Mouse (Mus musculus) E14TG2a.4 (cell line): ENCODE measurements around the gene 0610040J01Rik.

ENCODE experiments used
- CTCF ChIP-seq: conservative IDR thresholded peaks from 2 replicates; pipeline ENCODE4 v1.5.1; 2014; ENCODE audit warnings: low read length
- NANOG ChIP-seq: IDR thresholded peaks from 2 replicates; pipeline ENCODE4 v1.6.1; 2014; ENCODE audit warnings: borderline replicate concordance, low read length, mixed read lengths
- POU5F1 ChIP-seq: IDR thresholded peaks from 2 replicates; pipeline ENCODE4 v1.6.1; 2014; ENCODE audit warnings: low read length, borderline replicate concordance

DNA sequence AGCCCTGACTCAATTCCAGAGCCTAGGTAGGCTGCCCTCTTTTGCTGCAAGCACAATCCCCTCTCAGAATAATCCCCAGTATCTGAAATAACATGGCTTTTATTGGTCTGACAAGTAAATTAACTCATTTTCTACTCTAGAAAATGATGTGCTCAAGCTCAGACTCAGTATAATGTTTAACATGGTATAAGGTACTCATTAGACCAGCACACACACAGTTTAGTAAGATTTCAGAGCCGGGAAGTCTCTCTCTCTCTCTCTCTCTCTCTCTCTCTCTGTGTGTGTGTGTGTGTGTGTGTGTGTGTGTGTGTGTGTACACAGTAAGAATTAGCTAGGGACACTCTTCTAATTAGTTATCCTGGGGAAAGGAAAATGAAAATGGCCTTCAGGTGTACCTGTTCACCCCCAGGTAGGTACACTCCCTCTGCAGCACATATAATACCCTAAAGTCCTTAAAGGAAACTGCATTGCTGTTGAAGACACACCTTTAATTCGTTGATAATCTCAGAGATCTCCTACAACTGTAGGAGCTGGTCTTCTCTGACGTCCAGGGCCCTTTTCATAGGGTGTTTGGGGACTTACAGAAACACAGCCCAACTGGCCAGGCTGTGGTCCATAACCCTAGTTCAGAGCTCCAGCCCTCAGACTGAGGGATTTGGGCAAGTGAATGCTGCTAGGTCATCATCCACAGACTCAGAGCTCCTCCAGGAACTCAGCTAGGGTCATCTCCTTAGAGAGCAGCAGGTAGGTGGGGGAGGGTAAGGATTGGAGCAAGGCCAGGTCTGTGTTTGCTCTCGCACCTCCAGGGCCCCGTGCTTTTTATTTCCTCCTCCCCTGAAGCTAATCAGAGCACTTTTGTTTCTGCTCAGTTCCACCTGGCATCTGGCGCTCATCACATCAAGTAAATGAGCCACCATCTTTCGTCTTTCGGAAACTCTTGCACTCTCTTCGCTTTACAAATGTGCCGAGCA lies 11.5 kb downstream of the 0610040J01Rik start:
- TF ChIP-seq CTCF = no peak
- no peak for TF ChIP-seq NANOG
- TF ChIP-seq POU5F1 = no peak
